Mouse (Mus musculus) gastrocnemius, adult 2 months (tissue): ENCODE measurements around the gene Rab7. TPM values are rescaled to one million over a fixed set of nuclear protein-coding genes. Genes with fewer than 3 reads are reported as not detected.
A peak's percentile ranks its signal among the peaks of the same experiment; 100 is the strongest.

Experiments used
- DNase-seq: peaks from one replicate; pipeline ENCODE4 v3.0.0; 2022
- H3K27ac ChIP-seq: fragments of 200-600 bp; 2 replicates; pipeline ENCODE4 v1.8.1; 2022; ENCODE audit warnings: mild to moderate bottlenecking
- H3K4me3 ChIP-seq: fragments of 200-600 bp; 2 replicates; pipeline ENCODE4 v1.8.1; 2022; ENCODE audit warnings: mild to moderate bottlenecking, moderate library complexity
- CTCF ChIP-seq: fragments of 200-600 bp; IDR thresholded peaks from 2 replicates; pipeline ENCODE4 v1.8.1; 2022; ENCODE audit warnings: antibody characterized with exemption, mild to moderate bottlenecking, moderate library complexity
- intact Hi-C: fragments of 180-260 bp; cut with DNase I; formaldehyde crosslinking; loops from one replicate; pipeline ENCODE4 v1.15.1; 2025
- total RNA-seq, 2 experiments: library from RNA; stranded (reverse); gene quantifications; 2 replicates each; pipeline ENCODE4 v1.2.3; 2021

Rab7 gene
- total RNA-seq, 2 experiments from 2014 or later = 320 to 401 TPM

- intact Hi-C loops = no loop called here
- no peak overlapping the region for H3K27ac ChIP-seq
Observed at GRCm38 (mm10) chr6:88047853-88048252, 2.8 kb upstream of the Rab7 start.

DNA sequence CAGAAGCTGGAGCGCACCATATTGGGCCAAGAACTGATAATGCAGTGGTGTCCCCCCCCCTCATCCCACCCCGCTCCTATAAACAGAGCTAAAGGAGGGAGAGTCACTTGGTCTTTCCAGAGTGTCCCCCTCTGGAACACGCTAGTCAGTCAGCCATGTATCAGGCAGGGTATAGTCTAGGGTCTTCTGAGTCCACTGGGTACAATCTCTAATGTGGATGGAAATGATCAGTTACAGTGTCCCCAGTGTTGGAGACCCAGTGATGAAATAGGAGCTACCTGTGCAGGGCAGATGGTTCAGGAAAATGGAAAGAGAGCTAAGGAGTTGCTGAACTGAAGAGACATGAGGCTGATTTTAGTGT, 316 bp upstream of the Rab7 start:
- no peak for DNase-seq
- intact Hi-C loops = no loop called here
- Histone ChIP-seq H3K4me3 (peak overlapping the region; percentile 99), H3K27ac (peak overlapping the region; percentile 99)
- no peak for TF ChIP-seq CTCF

More at GRCm38 (mm10) chr6:88047853-88048252, 2.8 kb upstream of the Rab7 start:
- TF ChIP-seq CTCF = no peak
- no peak overlapping the region for H3K4me3 ChIP-seq
- no peak for DNase-seq

- TF ChIP-seq CTCF = no peak
- DNase-seq = peak; percentile 63
- peak overlapping the region; percentile 99 for H3K27ac ChIP-seq
- intact Hi-C loops = no loop called here
- peak overlapping the region; percentile 99 for H3K4me3 ChIP-seq
Observed at GRCm38 (mm10) chr6:88044234-88044576, 865 bp downstream of the Rab7 start.

DNA sequence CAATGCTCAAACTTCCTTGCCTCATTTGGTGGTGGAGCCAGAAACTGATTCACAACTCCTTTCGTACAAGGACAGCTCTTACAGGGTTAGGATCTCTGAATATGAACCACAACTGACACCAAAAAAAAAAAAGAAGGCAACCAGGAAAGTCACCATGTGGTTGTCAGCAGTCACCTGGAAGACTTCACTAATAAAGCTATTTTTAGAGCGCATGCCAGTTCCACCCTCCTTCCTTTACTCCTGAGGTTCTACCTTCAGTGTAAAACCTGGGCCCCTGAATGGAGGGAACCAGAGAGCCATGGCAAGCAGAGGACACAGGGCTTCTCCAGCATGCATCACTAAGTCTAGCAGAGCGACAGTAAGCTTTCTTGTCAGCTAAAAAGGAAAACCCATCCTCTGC, 2.7 kb downstream of the Rab7 start:
- intact Hi-C loops = no loop called here
- TF ChIP-seq CTCF = no peak
- Histone ChIP-seq H3K4me3 (peak overlapping the region; percentile 99), H3K27ac (peak overlapping the region; percentile 99)
- DNase-seq = peak; percentile 50

- intact Hi-C loops = no loop called here
- no peak for TF ChIP-seq CTCF
- H3K27ac ChIP-seq = peak overlapping the region; percentile 99
- peak overlapping the region; percentile 99 for H3K4me3 ChIP-seq
- peak; percentile 81 for DNase-seq
Observed at GRCm38 (mm10) chr6:88041221-88041620, 3.8 kb downstream of the Rab7 start.

- Histone ChIP-seq H3K4me3 (peak overlapping the region; percentile 99), H3K27ac (peak overlapping the region; percentile 99)
- intact Hi-C loops = no loop called here
- no peak for DNase-seq
- TF ChIP-seq CTCF = no peak
Observed at GRCm38 (mm10) chr6:88039426-88039825, 5.6 kb downstream of the Rab7 start.

DNA sequence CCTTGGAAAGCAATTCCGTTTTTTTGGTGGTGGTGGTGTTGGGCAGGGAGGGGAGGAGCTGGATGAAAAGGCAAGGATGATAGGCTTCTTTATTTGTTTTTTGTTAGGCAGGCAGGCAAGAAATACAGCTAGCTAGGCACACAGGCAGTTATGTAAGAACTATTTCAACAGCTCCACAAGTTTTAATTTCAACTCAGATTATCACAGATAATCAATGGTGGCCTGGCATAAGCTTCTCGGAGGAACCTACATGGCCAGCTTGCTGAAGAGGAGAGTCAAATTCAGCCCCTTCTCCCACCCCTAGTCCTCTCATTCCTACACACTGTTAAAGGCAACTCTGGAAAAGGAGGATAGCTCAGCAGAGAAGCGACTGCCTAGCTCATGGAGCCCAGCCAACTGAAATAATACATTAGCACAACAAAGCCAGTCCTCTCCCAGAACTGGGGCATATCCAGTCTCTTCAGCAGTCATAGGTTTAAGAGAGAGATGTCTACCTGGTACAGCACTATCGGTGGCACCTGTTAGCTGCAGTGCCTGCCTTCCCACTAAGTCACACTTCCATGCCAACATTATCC, 7.5 kb downstream of the Rab7 start:
- TF ChIP-seq CTCF = no peak
- intact Hi-C loops = loop anchor here (2.0 kb wide), 1 partner anchor 19 kb away; no protein-coding TSS in a partner anchor
- no peak for DNase-seq
- H3K27ac ChIP-seq = peak overlapping the region; percentile 99
- H3K4me3 ChIP-seq = peak overlapping the region; percentile 26

- intact Hi-C loops = no loop called here
- H3K27ac ChIP-seq = peak overlapping the region; percentile 0; the same call in 1 of the 2 replicates
- no peak for TF ChIP-seq CTCF
- no peak for DNase-seq
- H3K4me3 ChIP-seq = no peak overlapping the region
Observed at GRCm38 (mm10) chr6:88033504-88033903, 11.6 kb downstream of the Rab7 start.

DNA sequence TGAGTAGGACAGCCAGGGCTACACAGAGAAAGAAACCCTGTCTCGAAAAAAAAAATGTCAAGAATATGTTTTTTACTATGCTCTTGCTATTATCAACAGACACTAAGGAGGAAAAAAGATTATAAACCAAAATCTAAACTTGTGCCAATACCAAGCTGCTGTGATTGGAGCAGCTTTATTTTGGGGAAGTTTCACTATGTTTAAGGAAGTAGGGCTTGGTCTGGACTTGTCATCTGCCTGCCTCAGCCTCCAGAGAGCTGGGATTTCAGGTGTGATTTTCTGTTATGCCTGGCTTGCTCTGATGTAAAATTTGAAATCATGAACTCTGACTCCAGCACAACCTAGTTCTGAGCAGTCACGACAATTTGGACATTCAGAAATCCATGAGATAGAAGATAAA, 14.6 kb downstream of the Rab7 start:
- intact Hi-C loops = no loop called here
- TF ChIP-seq CTCF = no peak
- peak overlapping the region; percentile 6; the same call in 1 of the 2 replicates for H3K27ac ChIP-seq
- no peak overlapping the region for H3K4me3 ChIP-seq
- DNase-seq = no peak

GRCm38 (mm10) chr6:88027390-88027789, 17.7 kb downstream of the Rab7 start:
- intact Hi-C loops = no loop called here
- Histone ChIP-seq H3K27ac (peak overlapping the region; percentile 63), H3K4me3 (no peak overlapping the region)
- no peak for DNase-seq
- no peak for TF ChIP-seq CTCF

DNA sequence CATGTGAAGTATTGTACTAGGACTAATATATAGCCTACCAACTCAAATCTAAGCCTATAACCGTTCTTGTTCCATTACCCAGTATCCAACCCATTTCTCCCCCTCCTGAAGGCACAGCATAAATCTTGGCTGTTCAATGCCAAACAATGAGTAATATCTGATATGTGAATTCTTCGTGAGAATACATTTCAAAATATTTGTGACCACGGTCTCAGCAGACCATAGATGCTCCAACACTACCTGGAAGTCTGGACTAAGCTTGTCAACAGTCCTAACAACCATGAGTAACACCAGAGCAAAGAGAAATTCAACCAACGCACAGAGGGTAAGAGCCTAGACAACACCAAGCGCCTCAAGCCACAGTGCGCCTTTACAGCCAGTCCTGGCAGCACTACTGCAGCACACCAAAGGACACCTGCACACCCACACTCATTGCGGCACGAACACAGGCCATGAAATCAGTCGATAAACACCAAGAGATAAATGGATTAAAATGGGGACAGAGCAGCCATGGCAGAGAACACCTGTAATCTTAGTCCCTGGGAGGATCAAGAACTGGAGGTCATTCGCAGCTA, 21.7 kb downstream of the Rab7 start:
- no peak for DNase-seq

DNA sequence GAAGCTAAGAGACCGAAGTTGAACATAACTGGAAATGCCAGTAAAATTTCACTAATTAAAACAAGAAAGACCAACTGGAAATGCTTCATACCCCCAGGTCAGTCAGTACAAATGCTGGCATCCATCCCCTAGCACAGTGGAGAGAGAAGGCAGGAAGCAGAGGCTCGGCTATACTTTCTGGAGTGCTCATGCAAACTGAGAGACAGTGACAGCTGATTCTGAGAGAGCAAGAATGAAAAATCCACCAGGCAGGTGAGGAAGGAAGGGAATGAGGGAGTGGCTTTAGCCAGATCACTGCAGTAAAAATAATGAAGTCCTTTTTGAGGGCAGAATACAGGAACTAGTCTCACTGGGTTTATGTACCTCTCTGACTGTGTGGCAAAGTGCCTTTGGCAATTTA, 25.9 kb downstream of the Rab7 start:
- no peak for DNase-seq
- peak overlapping the region; percentile 91 for H3K27ac ChIP-seq
- TF ChIP-seq CTCF = no peak
- H3K4me3 ChIP-seq = peak overlapping the region; percentile 21
- intact Hi-C loops = loop anchor here (2.0 kb wide), 1 partner anchor 18 kb away; no protein-coding TSS in a partner anchor

More for the DNA sequence above, 21.7 kb downstream of the Rab7 start:
- H3K4me3 ChIP-seq = no peak overlapping the region
- 0 out of 2 replicates have a peak overlapping the region, but pooled peaks have one; percentile 24 for H3K27ac ChIP-seq
- intact Hi-C loops = no loop called here
- no peak for TF ChIP-seq CTCF

- TF ChIP-seq CTCF = no peak
- Histone ChIP-seq H3K4me3 (peak overlapping the region; percentile 47), H3K27ac (peak overlapping the region; percentile 91)
- DNase-seq = peak; percentile 64
- intact Hi-C loops = loop anchor here (2.0 kb wide), 1 partner anchor 19 kb away; no protein-coding TSS in a partner anchor
Observed at GRCm38 (mm10) chr6:88017821-88018220, 27.2 kb downstream of the Rab7 start.

DNA sequence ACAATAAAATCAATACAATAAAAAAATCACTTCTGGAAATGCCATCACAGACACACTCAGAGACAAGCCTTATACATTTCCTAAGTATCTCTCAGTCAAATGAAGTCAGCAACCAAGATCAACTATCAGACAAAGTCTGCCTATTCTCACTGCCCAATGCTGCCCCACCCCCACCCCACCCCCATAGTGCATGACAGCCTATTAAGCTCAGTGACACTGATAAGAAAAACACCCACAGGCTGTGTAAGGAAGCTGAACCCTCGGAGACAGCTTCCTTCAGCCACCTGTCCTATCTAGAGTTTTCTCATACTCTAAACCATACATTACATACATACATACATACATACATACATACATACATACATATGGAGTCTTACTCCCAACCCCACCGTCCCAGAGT, 29.3 kb downstream of the Rab7 start:
- no peak for DNase-seq
- TF ChIP-seq CTCF = no peak
- intact Hi-C loops = no loop called here
- no peak overlapping the region for H3K4me3 ChIP-seq
- H3K27ac ChIP-seq = peak overlapping the region; percentile 91
